Mouse (Mus musculus) thymus, adult 2 months (tissue): ENCODE data around the gene Ybey.

ENCODE experiments used
- CTCF ChIP-seq: fragments of 200-500 bp; IDR thresholded peaks from 2 replicates; pipeline ENCODE4 v1.5.1; 2012; ENCODE audit warnings: mild to moderate bottlenecking, control low read depth, low read length, moderate library complexity, borderline replicate concordance; ENCODE audit not compliant: control insufficient read depth, poor library complexity, insufficient read depth; ENCODE audit errors: extremely low read depth
- POLR2A ChIP-seq: fragments of 200-500 bp; IDR thresholded peaks from 2 replicates; pipeline ENCODE4 v1.6.1; 2012; ENCODE audit warnings: mild to moderate bottlenecking, low read length, control low read depth, moderate library complexity; ENCODE audit not compliant: control insufficient read depth, poor library complexity, insufficient read depth; ENCODE audit errors: extremely low read depth

DNA sequence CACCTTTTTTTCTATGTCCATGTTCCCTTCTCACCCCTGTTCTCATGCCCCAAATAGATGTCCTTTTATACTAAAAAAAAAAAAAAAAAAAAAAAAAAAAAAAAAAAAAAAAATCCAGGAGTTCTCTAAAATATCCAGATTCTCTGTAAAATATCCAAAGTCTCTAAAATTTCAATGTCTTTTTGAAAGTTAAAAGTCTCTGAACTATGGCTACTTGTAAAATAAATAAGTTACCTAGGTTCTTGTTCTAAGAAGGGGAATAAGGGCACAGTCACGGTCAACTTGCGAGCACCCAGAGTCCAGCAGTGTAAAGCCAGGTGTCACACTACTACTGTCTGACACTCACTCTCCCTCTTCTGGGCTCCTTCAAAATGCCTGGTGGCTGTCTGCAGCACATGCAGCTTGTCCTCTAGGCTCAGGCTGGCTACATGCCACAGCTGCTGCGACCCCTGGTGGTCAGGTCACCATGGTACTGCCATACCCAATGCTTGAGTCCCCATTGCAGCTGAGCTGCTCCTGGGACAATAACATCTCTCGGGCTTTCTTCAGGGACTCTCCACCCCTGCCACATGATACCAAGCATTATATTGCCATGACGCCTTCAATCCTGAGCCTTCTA lies 44.2 kb upstream of the Ybey start:
- TF ChIP-seq CTCF (peak; percentile 96), POLR2A (no peak)
